Mouse (Mus musculus) liver, embryonic 12.5 days (tissue): Measurements from ENCODE around the gene Cilp. TPM values are rescaled to one million over a fixed set of nuclear protein-coding genes. Genes with fewer than 3 reads are reported as not detected.

Source experiments
- ATAC-seq: fragments of 200-750 bp; cut with Nextera tagmentation; 2 replicates; pipeline ENCODE4 v1.8.0; 2017; ENCODE audit warnings: moderate number of reproducible peaks, mild to moderate bottlenecking, moderate library complexity
- H3K27ac ChIP-seq: fragments of 300-500 bp; sonication (generic); 2 replicates; pipeline ENCODE4 v1.5.1; 2016; ENCODE audit warnings: mild to moderate bottlenecking
- H3K27me3 ChIP-seq: fragments of 300-500 bp; sonication (generic); replicated peaks from 2 replicates; pipeline ENCODE4 v1.6.1; 2016; ENCODE audit warnings: mild to moderate bottlenecking, moderate library complexity
- H3K36me3 ChIP-seq: fragments of 300-500 bp; sonication (generic); 2 replicates; pipeline ENCODE4 v1.6.1; 2016; ENCODE audit warnings: mild to moderate bottlenecking, moderate library complexity
- H3K4me1 ChIP-seq: fragments of 300-500 bp; sonication (generic); 2 replicates; pipeline ENCODE4 v1.6.1; 2016
- H3K4me2 ChIP-seq: fragments of 300-500 bp; sonication (generic); 2 replicates; pipeline ENCODE4 v1.6.1; 2016; ENCODE audit warnings: mild to moderate bottlenecking, moderate library complexity
- H3K4me3 ChIP-seq: fragments of 300-500 bp; sonication (generic); 2 replicates; pipeline ENCODE4 v1.5.1; 2016; ENCODE audit warnings: mild to moderate bottlenecking, moderate library complexity
- H3K9ac ChIP-seq: fragments of 300-500 bp; sonication (generic); 2 replicates; pipeline ENCODE4 v1.6.1; 2016; ENCODE audit warnings: mild to moderate bottlenecking, moderate library complexity
- H3K9me3 ChIP-seq: fragments of 300-500 bp; sonication (generic); replicated peaks from 2 replicates; pipeline ENCODE4 v1.6.1; 2016; ENCODE audit warnings: mild to moderate bottlenecking, moderate library complexity
- whole genome bisulfite sequencing: fragments of 180-500 bp; shearing (Covaris S2); methylation state at CpG from one replicate; pipeline ENCODE4 v1.1.7; 2016; ENCODE audit not compliant: insufficient replicate concordance; 5-methylcytosine and 5-hydroxymethylcytosine counted together
- polyA plus RNA-seq: library from polyadenylated mRNA; unstranded; fragments of >200 nt; fragmentation: Nextera tagmentation; extraction: Ambion mirVana; gene quantifications from 2 replicates; pipeline ENCODE4 v1.2.1, GENCODE M21; 2016

Gene Cilp
- polyA plus RNA-seq, 1 experiment from 2014 or later, result 0.06 TPM

GRCm38 (mm10) chr9:65235601-65236000 is 29.4 kb upstream of the Cilp start:
- Histone ChIP-seq H3K4me2 (no peak overlapping the region), H3K27ac (no peak overlapping the region), H3K4me3 (no peak overlapping the region), H3K36me3 (peaks cover 59% of the 10 kb centered on the region), H3K27me3 (no peaks in the 10 kb centered on the region), H3K9me3 (no peaks in the 10 kb centered on the region), H3K4me1 (peaks cover 13% of the 10 kb centered on the region), H3K9ac (no peak overlapping the region)
- WGBS, result 46% methylated on average over 1 of the region's 1 CpGs
- no peak for ATAC-seq

- no peak overlapping the region for H3K9ac ChIP-seq
- no peaks in the 10 kb centered on the region for H3K9me3 ChIP-seq
- H3K27ac ChIP-seq, result no peak overlapping the region
- peaks cover 40% of the 10 kb centered on the region for H3K36me3 ChIP-seq
- ATAC-seq, result no peak
- H3K27me3 ChIP-seq, result no peaks in the 10 kb centered on the region
- H3K4me1 ChIP-seq, result peaks cover 11% of the 10 kb centered on the region
- no peak overlapping the region for H3K4me3 ChIP-seq
- 77% methylated on average over 11 of the region's 11 CpGs for WGBS
- H3K4me2 ChIP-seq, result no peak overlapping the region
These were observed 27.4 kb upstream of the Cilp start for GRCm38 (mm10) chr9:65237616-65238015.

- Histone ChIP-seq H3K36me3 (peaks cover 33% of the 10 kb centered on the region), H3K4me1 (peaks cover 8% of the 10 kb centered on the region), H3K4me3 (no peak overlapping the region), H3K9ac (no peak overlapping the region), H3K27me3 (0 out of 2 replicates have a peak, but pooled peaks cover 5% of the 10 kb centered on the region), H3K9me3 (no peaks in the 10 kb centered on the region), H3K27ac (no peak overlapping the region), H3K4me2 (no peak overlapping the region)
- 71% methylated on average over 13 of the region's 13 CpGs for WGBS
- ATAC-seq, result no peak
These were observed 26.7 kb upstream of the Cilp start for GRCm38 (mm10) chr9:65238191-65238760.

- Histone ChIP-seq H3K4me1 (peaks cover 12% of the 10 kb centered on the region), H3K36me3 (peaks cover 33% of the 10 kb centered on the region), H3K4me2 (no peak overlapping the region), H3K27ac (no peak overlapping the region), H3K4me3 (no peak overlapping the region), H3K27me3 (0 out of 2 replicates have a peak, but pooled peaks cover 10% of the 10 kb centered on the region), H3K9me3 (no peaks in the 10 kb centered on the region), H3K9ac (no peak overlapping the region)
- ATAC-seq, result no peak
- WGBS, result 74% methylated on average over 4 of the region's 4 CpGs
These were observed 25.8 kb upstream of the Cilp start for GRCm38 (mm10) chr9:65239176-65239575.

- H3K36me3 ChIP-seq, result peaks cover 27% of the 10 kb centered on the region
- H3K27me3 ChIP-seq, result 0 out of 2 replicates have a peak, but pooled peaks cover 13% of the 10 kb centered on the region
- H3K9me3 ChIP-seq, result no peaks in the 10 kb centered on the region
- 74% methylated on average over 5 of the region's 5 CpGs for WGBS
- no peak overlapping the region for H3K4me3 ChIP-seq
- no peak overlapping the region for H3K9ac ChIP-seq
- H3K4me2 ChIP-seq, result no peak overlapping the region
- H3K27ac ChIP-seq, result no peak overlapping the region
- no peak for ATAC-seq
- H3K4me1 ChIP-seq, result peaks cover 13% of the 10 kb centered on the region
These were observed 25.2 kb upstream of the Cilp start for GRCm38 (mm10) chr9:65239731-65240130.

GRCm38 (mm10) chr9:65240587-65240986 is 24.4 kb upstream of the Cilp start:
- H3K4me1 ChIP-seq, result peaks cover 13% of the 10 kb centered on the region
- no peak overlapping the region for H3K9ac ChIP-seq
- 77% methylated on average over 3 of the region's 3 CpGs for WGBS
- H3K27ac ChIP-seq, result no peak overlapping the region
- ATAC-seq, result no peak
- H3K4me3 ChIP-seq, result no peak overlapping the region
- H3K9me3 ChIP-seq, result no peaks in the 10 kb centered on the region
- peaks cover 23% of the 10 kb centered on the region for H3K36me3 ChIP-seq
- H3K4me2 ChIP-seq, result no peak overlapping the region
- 0 out of 2 replicates have a peak, but pooled peaks cover 13% of the 10 kb centered on the region for H3K27me3 ChIP-seq

- Histone ChIP-seq H3K4me2 (no peak overlapping the region), H3K4me3 (no peak overlapping the region), H3K36me3 (peaks cover 11% of the 10 kb centered on the region), H3K9me3 (no peaks in the 10 kb centered on the region), H3K9ac (no peak overlapping the region), H3K4me1 (peaks cover 13% of the 10 kb centered on the region), H3K27ac (no peak overlapping the region), H3K27me3 (peaks cover 17% of the 10 kb centered on the region; the same call in 1 of the 2 replicates)
- WGBS, result 48% methylated on average over 5 of the region's 5 CpGs
- no peak for ATAC-seq
These were observed 23.0 kb upstream of the Cilp start for GRCm38 (mm10) chr9:65241973-65242372.

GRCm38 (mm10) chr9:65243249-65243648 is 21.7 kb upstream of the Cilp start:
- H3K36me3 ChIP-seq, result no peaks in the 10 kb centered on the region
- 51% methylated on average over 4 of the region's 4 CpGs for WGBS

GRCm38 (mm10) chr9:65244036-65244806 is 20.8 kb upstream of the Cilp start:
- no peak; the same call in 1 of the 2 replicates for ATAC-seq
- Histone ChIP-seq H3K27ac (no peak overlapping the region; the same call in 1 of the 2 replicates), H3K4me2 (no peak overlapping the region), H3K4me1 (peaks cover 13% of the 10 kb centered on the region), H3K36me3 (no peaks in the 10 kb centered on the region), H3K9ac (no peak overlapping the region), H3K27me3 (peaks cover 17% of the 10 kb centered on the region; the same call in 1 of the 2 replicates), H3K4me3 (no peak overlapping the region), H3K9me3 (no peaks in the 10 kb centered on the region)
- 45% methylated on average over 9 of the region's 9 CpGs for WGBS

More at GRCm38 (mm10) chr9:65243249-65243648, 21.7 kb upstream of the Cilp start:
- Histone ChIP-seq H3K9ac (no peak overlapping the region), H3K27me3 (peaks cover 17% of the 10 kb centered on the region; the same call in 1 of the 2 replicates), H3K4me1 (peaks cover 13% of the 10 kb centered on the region), H3K9me3 (no peaks in the 10 kb centered on the region), H3K27ac (no peak overlapping the region), H3K4me2 (no peak overlapping the region), H3K4me3 (no peak overlapping the region)
- no peak for ATAC-seq

- Histone ChIP-seq H3K27me3 (peaks cover 17% of the 10 kb centered on the region; the same call in 1 of the 2 replicates), H3K27ac (no peak overlapping the region), H3K36me3 (no peaks in the 10 kb centered on the region), H3K4me3 (no peak overlapping the region), H3K4me1 (peaks cover 13% of the 10 kb centered on the region), H3K9ac (no peak overlapping the region), H3K9me3 (no peaks in the 10 kb centered on the region), H3K4me2 (no peak overlapping the region)
- 64% methylated on average over 16 of the region's 16 CpGs for WGBS
- ATAC-seq, result no peak
These were observed 17.2 kb upstream of the Cilp start for GRCm38 (mm10) chr9:65247502-65248376.

GRCm38 (mm10) chr9:65248377-65248690 is 16.6 kb upstream of the Cilp start:
- H3K27me3 ChIP-seq, result peaks cover 11% of the 10 kb centered on the region; the same call in 1 of the 2 replicates
- ATAC-seq, result no peak
- H3K9me3 ChIP-seq, result no peaks in the 10 kb centered on the region
- H3K4me3 ChIP-seq, result no peak overlapping the region
- H3K27ac ChIP-seq, result no peak overlapping the region
- H3K9ac ChIP-seq, result no peak overlapping the region
- H3K4me1 ChIP-seq, result peaks cover 10% of the 10 kb centered on the region
- no peak overlapping the region for H3K4me2 ChIP-seq
- WGBS, result 76% methylated on average over 5 of the region's 5 CpGs
- H3K36me3 ChIP-seq, result no peaks in the 10 kb centered on the region

- ATAC-seq, result no peak
- Histone ChIP-seq H3K27ac (no peak overlapping the region), H3K4me2 (no peak overlapping the region), H3K9ac (no peak overlapping the region), H3K4me3 (no peak overlapping the region), H3K36me3 (no peaks in the 10 kb centered on the region), H3K4me1 (no peaks in the 10 kb centered on the region), H3K9me3 (no peaks in the 10 kb centered on the region), H3K27me3 (no peaks in the 10 kb centered on the region)
- WGBS, result 78% methylated on average over 3 of the region's 3 CpGs
These were observed 13.0 kb upstream of the Cilp start for GRCm38 (mm10) chr9:65252026-65252425.
